Mouse (Mus musculus) layer of hippocampus, adult 6 months (tissue): ENCODE data around the gene Dnttip1. TPM values are rescaled to one million over a fixed set of nuclear protein-coding genes. Genes with fewer than 3 reads are reported as not detected.

Experiments used
- long read RNA-seq, 2 experiments: library from polyadenylated mRNA; unstranded; transcript quantifications; one replicate each; pipeline ENCODE4 v2.0.0; 2019 to 2020
- polyA plus RNA-seq: library from polyadenylated mRNA; unstranded; fragments of <200 nt; fragmentation: Nextera tagmentation; gene quantifications from 2 replicates; pipeline ENCODE4 v1.2.3, GENCODE M21; 2021

Gene Dnttip1
- polyA plus RNA-seq = 4.1 and 5.2 TPM in 2 replicates
- long read RNA-seq, experiment 1, transcript Dnttip1-201 (13 exons, 1,664 nt) = major isoform, 5 of 14 reads
- long read RNA-seq, experiment 1, partial matches to known transcripts = 5 of 14 reads
- long read RNA-seq, experiment 1, other reads (novel, unspliced or antisense) = 4 of 14 reads
- long read RNA-seq, experiment 2, partial matches to known transcripts = 1 of 7 reads
- long read RNA-seq, experiment 2, other reads (novel, unspliced or antisense) = 2 of 7 reads

DNA sequence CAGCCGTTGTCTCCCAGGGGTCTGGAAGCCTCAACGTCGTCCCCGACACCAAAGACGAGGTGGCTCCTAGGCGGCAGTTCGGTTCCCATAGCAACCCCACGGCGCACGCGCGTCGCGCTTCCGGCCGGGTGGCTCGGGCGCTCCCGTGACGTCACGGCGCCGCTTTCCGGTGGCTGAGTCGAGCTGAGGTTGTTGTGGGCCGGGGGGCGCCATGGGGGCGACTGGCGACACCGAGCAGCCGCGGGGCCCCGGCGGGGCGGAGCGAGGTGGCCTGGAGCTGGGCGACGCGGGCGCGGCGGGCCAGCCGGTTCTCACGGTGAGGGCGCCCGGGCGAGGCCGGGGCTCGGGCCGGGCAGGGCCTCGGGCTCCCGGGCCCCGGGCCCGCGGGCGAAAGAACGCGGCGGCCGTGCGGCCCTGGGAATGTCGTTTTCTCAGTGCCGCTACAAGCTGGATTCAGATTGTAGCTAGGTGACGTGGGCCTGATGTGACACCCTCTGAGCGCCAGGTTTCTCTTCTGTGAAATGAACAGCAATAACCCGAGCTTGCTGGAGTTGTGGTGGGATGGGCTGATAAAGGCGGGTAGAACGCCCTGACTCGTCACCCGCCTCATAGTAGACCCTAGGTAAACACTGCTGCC is at the start of gene Dnttip1, which contains the start of gene Wfdc3:
Gene Dnttip1, plus strand, starts transcription at position 141 of the 637 bp plus-strand sequence.
Gene Wfdc3, minus strand, starts transcription at position 89 of the 637 bp plus-strand sequence.

DNA sequence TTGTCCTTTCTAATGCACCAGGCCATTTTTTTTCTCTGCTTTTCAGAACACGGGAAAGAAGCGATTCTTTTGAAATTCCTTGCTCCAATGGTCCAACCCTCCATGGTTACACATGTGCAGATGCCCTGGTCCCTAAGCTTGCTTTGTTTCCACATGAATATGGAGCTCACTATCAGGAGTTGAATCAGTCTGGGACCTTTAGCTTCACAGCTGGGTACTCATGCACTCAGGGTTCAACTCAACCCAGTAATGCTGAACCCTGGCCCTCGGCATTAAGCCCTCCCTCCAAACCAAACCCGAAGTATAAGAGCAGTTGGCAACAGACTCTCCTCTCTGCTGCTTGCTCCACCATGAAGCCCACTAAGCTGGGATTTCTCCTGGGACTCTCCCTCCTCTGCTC is 47.6 kb upstream of the Dnttip1 start, which contains the start of gene Spint4:
Gene Spint4, plus strand, starts transcription at position 301 of the 400 bp plus-strand sequence.

DNA sequence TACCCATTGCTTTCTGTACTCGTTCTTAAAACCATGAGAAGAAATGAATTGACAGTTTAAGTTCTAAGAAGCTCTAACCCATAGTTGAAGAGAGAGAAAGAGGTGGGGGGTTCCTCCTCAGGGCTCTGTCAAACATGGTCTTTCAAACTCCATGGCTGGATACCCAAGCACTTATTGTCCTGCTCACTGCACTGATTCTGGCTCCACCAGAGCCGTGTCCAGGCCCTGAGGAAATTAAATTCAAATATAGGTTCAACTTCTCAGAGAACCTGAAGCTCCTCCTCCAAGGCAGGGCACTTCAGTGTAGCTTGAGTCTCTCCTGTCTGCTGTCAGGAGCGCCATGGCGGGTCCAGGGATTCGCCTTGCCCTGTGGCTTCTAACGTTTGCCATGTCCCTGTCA is 30.8 kb upstream of the Dnttip1 start, which contains the start of gene Spint5:
Gene Spint5, plus strand, starts transcription at position 301 of the 400 bp plus-strand sequence.

DNA sequence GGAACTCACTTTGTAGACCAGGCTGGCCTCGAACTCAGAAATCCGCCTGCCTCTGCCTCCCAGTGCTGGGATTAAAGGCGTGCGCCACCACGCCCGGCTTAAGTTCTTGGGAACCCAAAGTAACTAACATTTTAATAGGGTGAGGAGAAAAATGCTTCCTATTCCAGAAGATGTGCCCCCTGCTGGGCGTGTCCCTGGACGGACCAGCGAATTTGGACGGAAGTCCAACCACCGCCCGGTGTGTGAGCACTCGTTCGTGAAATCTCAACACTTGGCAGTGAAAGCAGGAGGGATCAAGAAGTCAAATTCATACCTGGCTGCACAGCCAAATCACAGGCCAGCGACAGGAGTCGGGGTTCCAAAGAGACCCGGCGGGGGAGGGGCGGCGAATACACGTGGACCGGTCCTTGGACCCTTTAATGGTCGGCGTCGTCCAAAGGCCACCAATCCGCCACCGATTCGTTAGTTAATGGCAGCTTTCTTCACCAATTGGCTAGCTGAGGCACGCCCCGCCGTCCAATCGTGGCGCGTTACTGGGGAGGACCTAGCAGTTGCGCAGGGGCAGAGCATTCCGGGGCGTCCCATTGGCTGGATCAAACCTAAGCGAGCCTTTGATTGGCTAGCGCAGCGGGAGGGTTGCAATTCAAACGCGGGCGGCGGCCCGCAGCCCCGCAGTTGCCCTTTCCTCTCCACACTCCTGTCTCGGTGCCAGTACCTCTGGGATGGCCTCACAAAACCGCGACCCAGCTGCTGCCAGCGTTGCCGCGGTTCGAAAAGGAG is 23.7 kb downstream of the Dnttip1 start, which contains the start of gene Ube2c:
Gene Ube2c, plus strand, starts transcription at position 641 of the 780 bp plus-strand sequence.

DNA sequence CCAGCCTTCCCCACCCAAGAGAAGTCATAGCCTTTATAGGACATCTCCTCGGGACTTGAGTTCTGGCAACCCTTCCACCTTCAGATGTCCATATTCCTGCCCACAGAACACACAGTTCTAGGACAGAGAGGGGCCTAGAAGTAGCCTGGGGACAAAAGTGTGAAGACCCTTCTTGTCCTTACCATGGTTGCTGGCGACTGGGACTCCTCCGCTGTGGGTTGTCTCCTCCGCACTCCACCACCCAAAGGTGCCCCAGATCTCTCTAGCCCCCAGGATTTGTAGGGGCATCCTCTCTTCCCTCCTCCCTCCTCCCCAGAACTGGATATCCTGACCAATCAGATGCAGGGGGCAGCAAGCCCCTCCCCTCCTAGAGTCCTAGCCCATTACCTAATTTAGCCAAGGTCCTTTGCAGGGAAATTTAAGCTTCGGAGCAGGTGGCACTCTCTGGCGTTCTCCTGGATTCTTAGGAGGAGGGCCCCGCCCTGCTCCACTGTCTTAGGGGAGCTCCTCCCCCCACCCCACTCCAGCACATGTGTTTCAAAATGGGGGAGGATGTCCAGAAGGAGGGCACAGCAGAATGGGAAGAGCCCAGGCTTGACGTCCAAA is 33.8 kb downstream of the Dnttip1 start, which contains the start of gene Tnnc2:
Gene Tnnc2, minus strand, starts transcription at position 487 of the 606 bp plus-strand sequence.

DNA sequence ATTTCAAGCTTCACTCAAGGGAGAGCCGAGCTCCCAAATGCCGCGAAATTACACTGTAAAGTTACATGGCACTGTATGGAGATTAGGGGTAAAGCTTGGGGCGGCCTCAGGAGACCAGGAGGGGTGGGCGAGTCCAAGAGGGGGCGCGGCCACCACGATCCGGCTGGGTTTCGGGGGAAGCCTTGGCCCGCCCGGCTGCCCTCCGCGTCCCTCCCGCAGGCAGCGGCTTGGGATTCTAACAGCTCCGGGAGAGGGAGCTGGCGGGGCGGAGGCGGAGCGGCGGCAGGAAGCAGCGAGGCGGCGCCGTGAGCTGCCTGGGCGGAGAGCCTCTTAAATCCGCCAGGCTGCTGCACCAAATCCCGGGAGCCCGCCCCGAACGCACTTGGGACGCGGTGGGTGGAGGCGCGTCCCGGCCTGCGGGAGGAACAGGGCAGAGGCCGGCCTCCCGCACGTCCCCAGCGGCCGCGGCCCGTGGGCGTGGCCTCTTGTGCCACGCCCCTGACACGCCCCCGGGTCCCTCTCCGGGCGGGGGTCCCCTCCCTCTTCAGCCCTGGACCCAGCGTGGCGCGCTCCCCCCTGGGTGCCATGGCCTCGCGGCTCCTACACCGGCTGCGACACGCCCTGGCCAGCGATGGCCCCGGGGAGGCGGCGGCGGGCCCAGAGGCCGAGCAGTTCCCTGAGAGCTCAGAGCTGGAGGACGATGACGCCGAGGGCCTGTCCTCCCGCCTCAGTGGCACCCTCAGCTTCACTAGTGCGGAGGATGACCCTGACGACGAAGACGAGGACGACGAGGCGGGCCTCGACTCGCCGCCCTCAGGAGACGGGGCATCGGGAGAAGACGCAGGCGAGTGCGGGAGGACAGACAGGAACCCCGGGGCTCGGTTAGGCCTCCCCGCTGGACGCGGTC is 40.0 kb downstream of the Dnttip1 start, which contains the start of gene Snx21:
Gene Snx21, plus strand, starts transcription at position 343 of the 907 bp plus-strand sequence.

DNA sequence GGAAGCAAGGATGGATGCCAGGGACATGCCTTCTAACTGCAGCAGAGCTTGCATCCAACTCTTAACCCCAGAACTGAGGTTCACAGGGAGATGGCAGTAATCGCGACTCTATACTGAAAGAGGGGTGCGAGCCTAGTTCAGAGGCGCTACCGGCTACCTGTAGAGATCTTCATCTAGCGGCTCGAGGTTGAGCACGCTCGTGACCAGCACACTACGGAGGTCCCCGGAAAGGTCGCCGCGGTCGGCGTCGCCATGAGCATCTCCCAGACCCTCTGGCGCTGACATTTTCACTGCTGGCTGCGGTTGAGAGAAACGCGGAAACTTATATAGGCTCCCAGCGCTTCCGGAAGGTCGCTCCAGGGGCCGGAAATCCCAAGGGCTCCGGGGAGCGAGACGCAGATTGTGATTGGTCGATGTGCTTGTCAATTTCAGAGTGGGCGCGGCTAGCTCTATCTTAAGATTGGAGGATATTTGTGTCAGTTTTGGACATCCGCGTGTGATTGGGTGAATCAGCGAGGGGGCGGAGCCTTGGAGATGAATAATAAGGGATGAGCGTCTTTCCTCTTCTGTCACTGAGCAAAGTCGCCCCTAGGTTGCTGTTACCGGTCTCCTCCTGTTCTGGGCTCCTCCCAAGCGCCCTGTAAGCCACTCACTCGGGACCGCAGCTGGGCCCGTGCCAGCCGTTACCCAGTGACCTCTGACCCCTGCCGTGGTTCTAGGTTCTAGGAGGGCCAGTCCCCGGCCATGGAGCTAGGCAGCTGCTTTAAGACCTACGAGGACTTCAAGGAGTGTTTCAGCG is 58.9 kb downstream of the Dnttip1 start, which contains the start of the genes Acot8 and Zswim3:
Gene Acot8, minus strand, starts transcription at position 350 of the 799 bp plus-strand sequence.
Gene Zswim3, plus strand, starts transcription at position 566 of the 799 bp plus-strand sequence.

Other genes with a start within 250 kb of the Dnttip1 start
- 48.8 and 68.4 TPM in 2 replicates for gene Pigt, start 248.5 kb upstream of the Dnttip1 start, polyA plus RNA-seq
- gene Wfdc2, start 183.6 kb upstream of the Dnttip1 start, polyA plus RNA-seq = 0.52 and 8.3 TPM in 2 replicates
- not detected in 2 replicates for gene Spint3, start 172.5 kb upstream of the Dnttip1 start, polyA plus RNA-seq
- not detected in 2 replicates for gene Wfdc6a, start 160.5 kb upstream of the Dnttip1 start, polyA plus RNA-seq
- not detected in 2 replicates for gene Eppin, start 152.4 kb upstream of the Dnttip1 start, polyA plus RNA-seq
- gene Wfdc6b, start 132.5 kb upstream of the Dnttip1 start, polyA plus RNA-seq = not detected in 2 replicates
- not detected in 2 replicates for gene Wfdc8, start 132.4 kb upstream of the Dnttip1 start, polyA plus RNA-seq
- not detected in 2 replicates for gene Wfdc16, start 107.2 kb upstream of the Dnttip1 start, polyA plus RNA-seq
- gene Wfdc10, start 89.9 kb upstream of the Dnttip1 start, polyA plus RNA-seq = not detected in 2 replicates
- gene Wfdc9, start 89.4 kb upstream of the Dnttip1 start, polyA plus RNA-seq = not detected in 2 replicates
- gene Wfdc11, start 71.9 kb upstream of the Dnttip1 start, polyA plus RNA-seq = not detected in 2 replicates
- not detected in 2 replicates for gene Wfdc13, start 60.9 kb upstream of the Dnttip1 start, polyA plus RNA-seq
- not detected in 2 replicates for gene Spint4, start 47.5 kb upstream of the Dnttip1 start, polyA plus RNA-seq
- not detected in 2 replicates for gene Spint5, start 30.7 kb upstream of the Dnttip1 start, polyA plus RNA-seq
- gene Wfdc3, start 52 bp upstream of the Dnttip1 start, polyA plus RNA-seq = 3.3 and 3.5 TPM in 2 replicates
- 0.83 and 0.95 TPM in 2 replicates for gene Ube2c, start 23.9 kb downstream of the Dnttip1 start, polyA plus RNA-seq
- not detected in 2 replicates for gene Tnnc2, start 34.0 kb downstream of the Dnttip1 start, polyA plus RNA-seq
- gene Snx21, start 39.8 kb downstream of the Dnttip1 start, polyA plus RNA-seq = 39.6 and 48.3 TPM in 2 replicates
- 19.2 and 21.1 TPM in 2 replicates for gene Acot8, start 58.9 kb downstream of the Dnttip1 start, polyA plus RNA-seq
- 10.3 and 10.8 TPM in 2 replicates for gene Zswim3, start 59.1 kb downstream of the Dnttip1 start, polyA plus RNA-seq
- gene Zswim1, start 76.7 kb downstream of the Dnttip1 start, polyA plus RNA-seq = 26.3 and 29.5 TPM in 2 replicates
- gene Spata25, start 82.6 kb downstream of the Dnttip1 start, polyA plus RNA-seq = not detected in 2 replicates
- 131 and 133 TPM in 2 replicates for gene Ctsa, start 86.9 kb downstream of the Dnttip1 start, polyA plus RNA-seq
- 5.4 and 5.6 TPM in 2 replicates for gene Neurl2, start 87.5 kb downstream of the Dnttip1 start, polyA plus RNA-seq
- gene Pltp, start 111.7 kb downstream of the Dnttip1 start, polyA plus RNA-seq = 123 and 144 TPM in 2 replicates
- gene Pcif1, start 133.3 kb downstream of the Dnttip1 start, polyA plus RNA-seq = 84.4 and 85.2 TPM in 2 replicates
- 8.9 and 11.8 TPM in 2 replicates for gene Zfp335, start 165.8 kb downstream of the Dnttip1 start, polyA plus RNA-seq
- 0.45 and 0.56 TPM in 2 replicates for gene Mmp9, start 194.8 kb downstream of the Dnttip1 start, polyA plus RNA-seq
- 78.6 and 83.4 TPM in 2 replicates for gene Slc12a5, start 214.8 kb downstream of the Dnttip1 start, polyA plus RNA-seq